Mouse (Mus musculus): ENCODE results near the gene Herc4. TPM values are rescaled to one million over a fixed set of nuclear protein-coding genes. Genes with fewer than 3 reads are reported as not detected.
"Not testable (repeated sequence)": the region's sequence is repeated elsewhere in the genome, so short reads cannot be mapped to it uniquely, and the experiment has no call there.

Herc4 gene
- polyA plus RNA-seq, 1 experiment: 33.7 TPM

- DNase-seq (ENCODE audit: extremely low spot score in 1 of 2, low spot score in 1 of 2): no peak
These were observed 104.7 kb downstream of the Herc4 start for GRCm38 (mm10) chr10:63348291-63348690.

GRCm38 (mm10) chr10:63350666-63351065 lies 107.1 kb downstream of the Herc4 start:
- DNase-seq (ENCODE audit: extremely low spot score in 1 of 2, low spot score in 1 of 2): no peak

- DNase-seq (ENCODE audit: extremely low spot score in 1 of 2, low spot score in 1 of 2): not testable (repeated sequence)
These were observed 107.5 kb downstream of the Herc4 start for GRCm38 (mm10) chr10:63351099-63351498.

- DNase-seq (ENCODE audit: extremely low spot score in 1 of 2, low spot score in 1 of 2): peak; percentile 30 to 70
These were observed 108.5 kb downstream of the Herc4 start for GRCm38 (mm10) chr10:63352111-63352510.

- DNase-seq (ENCODE audit: extremely low spot score in 1 of 2, low spot score in 1 of 2): no peak
These were observed 116.9 kb downstream of the Herc4 start for GRCm38 (mm10) chr10:63360502-63360901.

GRCm38 (mm10) chr10:63365918-63366455 lies 122.4 kb downstream of the Herc4 start:
- no peak for DNase-seq (ENCODE audit: extremely low spot score in 1 of 2, low spot score in 1 of 2)

- DNase-seq (ENCODE audit: extremely low spot score in 1 of 2, low spot score in 1 of 2): no peak
These were observed 123.8 kb downstream of the Herc4 start for GRCm38 (mm10) chr10:63367386-63367785.

Other genes with a start within 250 kb of the Herc4 start
- gene Hnrnph3, start 219.6 kb upstream of the Herc4 start, polyA plus RNA-seq (2012; rRNA removed): 101 and 114 TPM in 2 replicates
- gene Pbld2, start 219.5 kb upstream of the Herc4 start, polyA plus RNA-seq (2012; rRNA removed): 3.0 and 3.5 TPM in 2 replicates
- gene Pbld1, start 183.6 kb upstream of the Herc4 start, polyA plus RNA-seq (2012; rRNA removed): 0.27 and 0.96 TPM in 2 replicates
- 2.2 and 2.4 TPM in 2 replicates for gene Atoh7, start 144.2 kb upstream of the Herc4 start, polyA plus RNA-seq (2012; rRNA removed)
- gene Mypn, start 39.9 kb upstream of the Herc4 start, polyA plus RNA-seq (2012; rRNA removed): 1.9 and 2.0 TPM in 2 replicates
- 11.8 and 12.9 TPM in 2 replicates for gene Sirt1, start 137.9 kb downstream of the Herc4 start, polyA plus RNA-seq (2012; rRNA removed)
- 19.1 and 23.4 TPM in 2 replicates for gene Dnajc12, start 138.6 kb downstream of the Herc4 start, polyA plus RNA-seq (2012; rRNA removed)
- gene Gm7075, start 178.0 kb downstream of the Herc4 start, polyA plus RNA-seq (2012; rRNA removed): not detected in 2 replicates
- gene Ctnna3, start 186.3 kb downstream of the Herc4 start, polyA plus RNA-seq (2012; rRNA removed): 0.46 and 0.70 TPM in 2 replicates